Mouse (Mus musculus) liver, adult 2 months (tissue): ENCODE results near the gene Upk3bl.

Experiments used
- CTCF ChIP-seq: fragments of 200-500 bp; IDR thresholded peaks from 2 replicates; pipeline ENCODE4 v1.5.1; 2011; ENCODE audit warnings: low read depth, low read length, control low read depth
- POLR2A ChIP-seq: fragments of 200-500 bp; IDR thresholded peaks from 2 replicates; pipeline ENCODE4 v1.6.1; 2011; ENCODE audit warnings: low read length, control low read depth; ENCODE audit not compliant: insufficient read depth; ENCODE audit errors: extremely low read depth

DNA sequence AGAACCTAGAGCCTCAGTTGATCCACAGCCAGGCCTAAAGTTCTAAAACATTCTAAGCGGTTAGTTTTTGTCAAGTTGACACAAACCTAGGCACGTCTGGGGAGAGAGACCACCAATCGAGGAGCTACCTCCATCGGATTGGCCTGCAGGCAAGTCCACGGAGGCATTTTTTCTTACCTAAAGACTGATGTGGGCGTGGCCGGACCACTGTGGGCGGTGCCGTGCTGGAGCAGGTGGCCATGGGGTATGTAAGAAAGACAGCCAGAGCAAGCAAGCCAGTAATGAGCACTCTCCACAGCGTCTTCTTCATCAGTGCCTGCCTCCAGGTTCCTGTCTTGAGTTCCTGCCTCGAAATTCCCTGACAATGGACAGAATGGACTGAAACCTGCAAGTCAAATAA, 19.2 kb downstream of the Upk3bl start:
- TF ChIP-seq POLR2A (no peak), CTCF (no peak)
